Mouse (Mus musculus): ENCODE measurements around the gene Zfyve21. TPM values are rescaled to one million over a fixed set of nuclear protein-coding genes. Genes with fewer than 3 reads are reported as not detected.
A peak's percentile ranks its signal among the peaks of the same experiment; 100 is the strongest.

The Zfyve21 gene
- polyA plus RNA-seq, 1 experiment from 2014 or later: 159 TPM

DNA sequence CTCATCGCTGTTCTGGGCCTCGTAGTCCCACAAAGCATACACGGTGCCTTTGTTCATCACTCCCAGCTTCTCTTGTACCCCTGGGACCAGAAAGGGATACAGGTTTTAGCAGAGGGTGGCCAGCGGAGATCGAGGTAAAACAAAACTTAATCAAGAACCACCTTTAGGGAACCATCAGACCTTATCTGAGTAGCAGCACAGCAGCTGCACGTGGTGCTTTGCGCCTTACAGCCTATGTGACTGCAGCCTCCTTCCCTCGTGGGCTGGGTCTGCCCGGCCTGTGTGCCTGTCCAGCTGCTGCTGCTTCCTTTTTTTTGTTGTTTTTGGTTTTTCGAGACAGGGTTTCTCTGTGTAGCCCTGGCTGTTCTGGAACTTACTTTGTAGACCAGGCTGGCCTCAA, 16.4 kb downstream of the Zfyve21 start:
- Histone ChIP-seq H3K4me1 (ENCODE audit: insufficient read depth, low read length) (no peaks in the 10 kb centered on the region), H3K9ac (replicated peaks; ENCODE audit: low read length) (no peak overlapping the region), H3K27ac (ENCODE audit: low read length) (no peak overlapping the region), H3K9me3 (ENCODE audit: low read length) (no peaks in the 10 kb centered on the region), H3K4me2 (replicated peaks; ENCODE audit: low read depth, low read length) (no peak overlapping the region), H3K27me3 (ENCODE audit: insufficient read depth, low read length) (no peaks in the 10 kb centered on the region), H3K36me3 (ENCODE audit: insufficient read depth, low read length) (peaks cover 88% of the 10 kb centered on the region), H3K4me3 (ENCODE audit: low read length) (no peak overlapping the region)
- WGBS: 81% methylated on average over 10 of the region's 10 CpGs
- no peak for ATAC-seq (ENCODE audit: low FRiP score, low TSS enrichment)

DNA sequence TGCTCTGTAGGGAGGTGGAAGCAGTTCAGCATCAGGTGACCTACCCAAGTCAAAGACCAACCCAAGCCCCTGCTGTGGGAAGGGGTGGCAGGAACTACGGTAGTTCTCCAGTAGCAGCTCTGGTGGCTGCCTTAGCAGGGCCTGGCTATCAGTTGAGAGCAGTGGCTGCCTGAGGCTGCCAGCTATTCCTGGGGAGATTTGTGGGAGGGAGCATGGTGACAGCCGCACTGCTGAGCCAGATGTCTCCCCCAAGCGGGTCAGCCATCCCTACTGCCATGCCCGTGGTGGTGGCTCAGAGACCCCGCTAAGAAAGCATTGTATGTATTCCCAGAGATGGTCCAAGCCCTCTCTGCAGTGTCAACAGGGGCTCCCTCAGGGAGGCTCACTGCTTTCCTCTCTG, 18.7 kb downstream of the Zfyve21 start:
- ATAC-seq (ENCODE audit: low FRiP score, low TSS enrichment): no peak
- Histone ChIP-seq H3K4me2 (replicated peaks; ENCODE audit: low read depth, low read length) (no peak overlapping the region), H3K27me3 (ENCODE audit: insufficient read depth, low read length) (no peaks in the 10 kb centered on the region), H3K9ac (replicated peaks; ENCODE audit: low read length) (no peak overlapping the region), H3K4me3 (ENCODE audit: low read length) (no peak overlapping the region), H3K27ac (ENCODE audit: low read length) (no peak overlapping the region), H3K36me3 (ENCODE audit: insufficient read depth, low read length) (peaks cover 85% of the 10 kb centered on the region), H3K4me1 (ENCODE audit: insufficient read depth, low read length) (no peaks in the 10 kb centered on the region), H3K9me3 (ENCODE audit: low read length) (no peaks in the 10 kb centered on the region)
- WGBS: 87% methylated on average over 5 of the region's 5 CpGs

DNA sequence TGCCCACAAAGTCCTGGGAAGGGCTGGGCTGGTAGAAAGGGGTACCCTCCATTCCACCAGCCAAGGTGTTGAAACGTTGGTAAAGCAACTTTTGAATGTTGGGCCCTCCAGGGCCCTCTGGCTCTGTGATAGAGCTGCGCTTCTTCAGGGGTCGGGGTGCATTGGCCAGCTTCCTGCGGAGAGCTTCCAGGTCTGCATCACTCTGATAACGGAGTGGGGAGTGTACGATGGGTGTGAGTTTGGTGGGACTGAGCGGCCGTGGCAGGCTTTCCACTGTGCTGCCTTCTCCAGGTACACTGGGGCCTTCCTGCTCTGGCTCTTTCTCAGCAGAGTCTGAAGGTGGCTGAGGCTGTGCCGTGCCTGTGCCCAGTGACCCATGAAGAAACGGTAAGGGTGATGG, 19.5 kb downstream of the Zfyve21 start:
- H3K9me3 ChIP-seq (ENCODE audit: low read length): no peaks in the 10 kb centered on the region
- no peak overlapping the region for H3K27ac ChIP-seq (ENCODE audit: low read length)
- no peak overlapping the region for H3K9ac ChIP-seq (replicated peaks; ENCODE audit: low read length)
- no peaks in the 10 kb centered on the region for H3K4me1 ChIP-seq (ENCODE audit: insufficient read depth, low read length)
- no peak for ATAC-seq (ENCODE audit: low FRiP score, low TSS enrichment)
- no peak overlapping the region for H3K4me3 ChIP-seq (ENCODE audit: low read length)
- no peaks in the 10 kb centered on the region for H3K27me3 ChIP-seq (ENCODE audit: insufficient read depth, low read length)
- peaks cover 82% of the 10 kb centered on the region for H3K36me3 ChIP-seq (ENCODE audit: insufficient read depth, low read length)
- WGBS: 83% methylated on average over 10 of the region's 10 CpGs
- H3K4me2 ChIP-seq (replicated peaks; ENCODE audit: low read depth, low read length): no peak overlapping the region

DNA sequence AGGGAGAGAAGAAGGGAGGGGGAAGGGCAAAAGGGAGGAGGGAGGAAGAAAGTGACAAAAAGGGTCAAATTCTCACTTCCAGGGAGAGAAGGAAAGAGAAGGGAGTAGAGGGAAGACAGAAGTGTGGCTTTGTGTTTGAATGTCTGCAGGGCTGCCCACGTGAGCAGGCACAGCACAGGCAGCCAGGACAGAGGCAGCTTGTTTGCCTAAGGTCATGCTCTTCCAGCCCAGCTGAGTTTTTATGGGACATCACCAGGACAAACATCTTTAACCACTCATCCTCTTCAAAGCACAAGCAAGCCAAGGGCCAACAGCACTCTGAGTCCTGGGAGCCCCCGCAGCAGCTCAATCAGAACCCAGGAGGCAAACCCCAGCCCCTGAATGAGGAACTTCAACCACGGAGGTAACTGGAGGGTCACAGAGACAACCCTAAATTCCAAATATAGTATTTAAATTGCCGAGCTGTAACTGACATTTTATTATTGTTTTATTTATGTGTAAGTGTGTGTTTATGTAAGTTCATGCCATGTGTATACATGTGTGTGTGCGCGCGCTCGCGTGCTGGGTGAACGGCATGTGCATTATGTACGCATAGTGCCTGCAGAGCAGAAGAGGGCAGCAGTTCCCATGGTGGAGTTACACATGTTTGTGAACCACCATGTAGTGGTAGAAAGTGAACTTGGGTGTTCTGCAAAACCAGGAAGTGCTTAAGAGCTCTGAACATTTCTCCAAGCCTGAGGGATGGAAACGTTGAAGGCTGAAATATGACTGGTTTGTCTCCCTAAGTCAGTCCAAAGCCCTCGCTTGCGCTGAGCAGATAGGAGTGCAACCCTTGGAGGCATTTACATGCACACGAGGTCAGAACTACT, 28.8 kb downstream of the Zfyve21 start:
- no peak overlapping the region for H3K4me3 ChIP-seq (ENCODE audit: low read length)
- H3K4me2 ChIP-seq (replicated peaks; ENCODE audit: low read depth, low read length): no peak overlapping the region
- peaks cover 18% of the 10 kb centered on the region for H3K36me3 ChIP-seq (ENCODE audit: insufficient read depth, low read length)
- no peaks in the 10 kb centered on the region for H3K27me3 ChIP-seq (ENCODE audit: insufficient read depth, low read length)
- no peak overlapping the region for H3K27ac ChIP-seq (ENCODE audit: low read length)
- 74% methylated on average over 15 of the region's 15 CpGs for WGBS
- no peaks in the 10 kb centered on the region for H3K4me1 ChIP-seq (ENCODE audit: insufficient read depth, low read length)
- no peak for ATAC-seq (ENCODE audit: low FRiP score, low TSS enrichment)
- H3K9me3 ChIP-seq (ENCODE audit: low read length): no peaks in the 10 kb centered on the region
- no peak overlapping the region for H3K9ac ChIP-seq (replicated peaks; ENCODE audit: low read length)

DNA sequence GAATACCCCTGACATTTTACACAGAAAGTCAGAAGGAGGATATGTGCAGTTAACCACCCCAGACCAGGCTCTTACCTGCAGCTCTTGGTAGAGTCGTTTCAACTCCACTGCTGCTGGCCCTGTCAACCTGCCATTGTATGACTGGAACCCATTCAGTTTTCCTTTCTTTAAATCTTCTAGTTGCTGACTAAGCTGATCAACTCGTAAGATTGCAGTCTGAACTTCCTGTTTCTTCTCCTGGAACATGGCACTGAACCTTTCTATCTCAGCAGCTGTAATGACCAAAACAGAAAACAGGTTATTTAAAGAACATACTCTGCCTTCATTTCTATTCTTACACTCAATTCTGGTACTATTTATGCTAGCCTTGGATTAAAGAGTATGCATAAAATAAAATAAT, 29.5 kb downstream of the Zfyve21 start:
- no peak for ATAC-seq (ENCODE audit: low FRiP score, low TSS enrichment)
- H3K4me3 ChIP-seq (ENCODE audit: low read length): no peak overlapping the region
- no peak overlapping the region for H3K9ac ChIP-seq (replicated peaks; ENCODE audit: low read length)
- WGBS: 45% methylated on average over 2 of the region's 2 CpGs
- H3K27me3 ChIP-seq (ENCODE audit: insufficient read depth, low read length): no peaks in the 10 kb centered on the region
- H3K4me1 ChIP-seq (ENCODE audit: insufficient read depth, low read length): no peaks in the 10 kb centered on the region
- no peak overlapping the region for H3K27ac ChIP-seq (ENCODE audit: low read length)
- H3K4me2 ChIP-seq (replicated peaks; ENCODE audit: low read depth, low read length): no peak overlapping the region
- no peaks in the 10 kb centered on the region for H3K9me3 ChIP-seq (ENCODE audit: low read length)
- peaks cover 15% of the 10 kb centered on the region for H3K36me3 ChIP-seq (ENCODE audit: insufficient read depth, low read length)

DNA sequence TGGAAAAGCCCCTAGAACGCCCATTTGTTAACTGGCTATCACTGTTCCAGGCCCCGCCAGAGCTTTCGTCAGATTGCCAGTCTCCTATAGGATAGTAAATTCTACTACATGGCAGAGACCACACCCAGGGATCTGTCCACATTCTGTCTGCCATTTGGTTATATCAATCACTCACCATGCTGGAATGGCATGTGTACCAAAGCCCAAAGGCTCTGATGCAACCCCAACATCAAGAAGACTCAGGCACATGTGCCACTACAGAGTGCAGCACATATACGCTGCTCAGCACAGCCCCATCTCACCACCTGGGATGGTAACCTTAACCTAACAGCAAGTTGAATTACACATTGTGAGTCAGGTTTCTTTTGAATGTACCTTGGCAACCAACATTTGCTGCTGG, 32.0 kb downstream of the Zfyve21 start:
- WGBS: 90% methylated on average over 4 of the region's 4 CpGs

DNA sequence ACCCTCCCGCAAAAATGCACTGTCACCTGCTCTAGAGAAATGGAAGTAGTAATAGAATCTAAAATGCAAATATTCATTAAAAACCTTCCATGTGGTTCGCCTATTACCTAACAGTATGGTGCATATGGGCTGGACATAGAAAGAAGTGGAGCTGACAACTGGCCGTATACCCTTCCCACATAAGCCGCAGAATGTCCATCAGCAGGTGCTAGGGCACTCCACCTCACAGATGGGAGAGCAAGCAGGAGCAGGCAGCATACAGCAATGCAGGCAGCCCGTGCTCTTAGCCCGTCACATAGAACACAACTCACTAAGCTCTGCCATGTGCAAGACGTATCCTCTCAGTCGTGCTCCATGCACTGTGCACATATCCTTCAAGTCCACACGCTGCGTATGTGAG, 32.8 kb downstream of the Zfyve21 start:
- no peak for ATAC-seq (ENCODE audit: low FRiP score, low TSS enrichment)
- 70% methylated on average over 10 of the region's 10 CpGs for WGBS

More for the DNA sequence above, 32.0 kb downstream of the Zfyve21 start:
- ATAC-seq (ENCODE audit: low FRiP score, low TSS enrichment): no peak
- no peak overlapping the region for H3K27ac ChIP-seq (ENCODE audit: low read length)
- H3K4me3 ChIP-seq (ENCODE audit: low read length): no peak overlapping the region
- H3K27me3 ChIP-seq (ENCODE audit: insufficient read depth, low read length): no peaks in the 10 kb centered on the region
- no peak overlapping the region for H3K4me2 ChIP-seq (replicated peaks; ENCODE audit: low read depth, low read length)
- H3K9me3 ChIP-seq (ENCODE audit: low read length): no peaks in the 10 kb centered on the region
- peaks cover 13% of the 10 kb centered on the region; the same call in 1 of the 2 replicates for H3K36me3 ChIP-seq (ENCODE audit: insufficient read depth, low read length)
- no peaks in the 10 kb centered on the region for H3K4me1 ChIP-seq (ENCODE audit: insufficient read depth, low read length)
- H3K9ac ChIP-seq (replicated peaks; ENCODE audit: low read length): no peak overlapping the region

DNA sequence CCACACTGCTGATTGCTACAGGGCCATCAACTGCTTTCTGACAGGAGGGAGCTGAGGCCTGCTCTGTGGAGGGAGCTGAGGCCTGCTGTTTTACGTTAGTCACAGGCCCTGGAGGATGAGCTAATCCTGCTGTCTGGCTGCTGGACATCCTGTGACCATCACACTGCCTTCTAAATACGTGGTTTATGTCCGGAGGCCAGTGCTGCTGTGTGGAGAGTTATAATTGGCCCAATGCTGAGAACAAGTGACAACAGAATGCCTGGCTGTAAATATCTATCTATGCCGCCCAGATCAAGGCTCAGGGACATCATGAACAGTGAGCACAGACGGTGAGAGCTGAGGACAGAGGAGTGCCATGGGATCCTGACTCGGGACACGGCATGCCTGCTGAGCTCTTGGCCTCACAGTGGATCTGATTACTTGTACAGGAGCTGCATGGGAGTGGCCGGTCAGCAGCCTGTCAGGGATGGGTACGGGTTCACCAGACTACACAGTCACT, 34.4 kb downstream of the Zfyve21 start:
- Histone ChIP-seq H3K4me3 (ENCODE audit: low read length) (no peak overlapping the region), H3K9me3 (ENCODE audit: low read length) (no peaks in the 10 kb centered on the region), H3K27me3 (ENCODE audit: insufficient read depth, low read length) (no peaks in the 10 kb centered on the region), H3K9ac (replicated peaks; ENCODE audit: low read length) (no peak overlapping the region), H3K4me1 (ENCODE audit: insufficient read depth, low read length) (0 out of 2 replicates have a peak, but pooled peaks cover 2% of the 10 kb centered on the region), H3K4me2 (replicated peaks; ENCODE audit: low read depth, low read length) (no peak overlapping the region), H3K36me3 (ENCODE audit: insufficient read depth, low read length) (peaks cover 5% of the 10 kb centered on the region; the same call in 1 of the 2 replicates), H3K27ac (ENCODE audit: low read length) (no peak overlapping the region)
- WGBS: 57% methylated on average over 9 of the region's 9 CpGs
- 0 out of 2 replicates have a peak, but pooled peaks have one; percentile 27 for ATAC-seq (ENCODE audit: low FRiP score, low TSS enrichment)

More for the DNA sequence above, 32.8 kb downstream of the Zfyve21 start:
- Histone ChIP-seq H3K36me3 (ENCODE audit: insufficient read depth, low read length) (peaks cover 13% of the 10 kb centered on the region; the same call in 1 of the 2 replicates), H3K4me1 (ENCODE audit: insufficient read depth, low read length) (no peaks in the 10 kb centered on the region), H3K4me2 (replicated peaks; ENCODE audit: low read depth, low read length) (no peak overlapping the region), H3K9me3 (ENCODE audit: low read length) (no peaks in the 10 kb centered on the region), H3K27ac (ENCODE audit: low read length) (no peak overlapping the region), H3K27me3 (ENCODE audit: insufficient read depth, low read length) (no peaks in the 10 kb centered on the region), H3K9ac (replicated peaks; ENCODE audit: low read length) (no peak overlapping the region), H3K4me3 (ENCODE audit: low read length) (no peak overlapping the region)

DNA sequence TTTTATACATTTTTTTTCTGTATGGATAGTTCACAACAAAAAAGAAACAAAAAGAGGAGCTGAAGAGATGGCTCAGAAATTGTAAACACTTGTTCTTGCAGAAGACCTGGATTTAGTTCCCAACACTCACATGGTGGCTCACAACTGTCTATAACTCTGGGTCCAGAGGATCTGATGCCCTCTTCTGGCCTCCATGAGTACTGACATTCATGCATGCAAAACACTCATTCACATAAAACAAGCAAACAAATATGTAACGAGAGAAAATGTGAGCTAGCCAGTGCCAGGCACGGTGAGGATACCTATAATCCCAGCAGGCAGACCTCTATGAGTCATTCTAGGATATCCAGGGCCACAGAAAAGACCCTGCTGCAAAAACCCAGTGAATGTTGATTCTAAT, 37.3 kb downstream of the Zfyve21 start:
- Histone ChIP-seq H3K9me3 (ENCODE audit: low read length) (no peaks in the 10 kb centered on the region), H3K4me2 (replicated peaks; ENCODE audit: low read depth, low read length) (no peak overlapping the region), H3K27me3 (ENCODE audit: insufficient read depth, low read length) (no peaks in the 10 kb centered on the region), H3K4me1 (ENCODE audit: insufficient read depth, low read length) (0 out of 2 replicates have a peak, but pooled peaks cover 2% of the 10 kb centered on the region), H3K36me3 (ENCODE audit: insufficient read depth, low read length) (peaks cover 9% of the 10 kb centered on the region; the same call in 1 of the 2 replicates), H3K27ac (ENCODE audit: low read length) (no peak overlapping the region), H3K4me3 (ENCODE audit: low read length) (no peak overlapping the region), H3K9ac (replicated peaks; ENCODE audit: low read length) (no peak overlapping the region)
- no peak for ATAC-seq (ENCODE audit: low FRiP score, low TSS enrichment)
- 75% methylated on average over 2 of the region's 2 CpGs for WGBS

DNA sequence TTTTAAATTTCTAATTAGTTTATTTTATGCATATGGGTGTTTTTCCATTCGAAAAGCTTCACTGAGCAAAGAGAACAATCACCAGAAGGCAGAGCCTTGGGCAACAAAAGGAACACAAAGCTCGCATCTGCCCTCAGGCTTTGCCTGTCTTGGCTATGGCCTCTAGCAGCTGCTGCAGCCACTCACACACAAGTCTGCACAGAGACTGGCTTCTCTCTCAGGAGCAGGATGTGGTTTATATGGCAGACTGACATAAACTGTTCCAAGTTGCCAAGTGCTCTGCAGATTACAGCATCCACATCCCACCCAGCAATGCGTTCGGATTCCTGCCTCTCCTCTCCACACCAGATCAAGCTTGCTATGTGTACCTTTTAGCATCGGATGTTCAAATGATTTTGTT, 37.8 kb downstream of the Zfyve21 start:
- Histone ChIP-seq H3K27ac (ENCODE audit: low read length) (no peak overlapping the region), H3K4me2 (replicated peaks; ENCODE audit: low read depth, low read length) (no peak overlapping the region), H3K36me3 (ENCODE audit: insufficient read depth, low read length) (peaks cover 9% of the 10 kb centered on the region; the same call in 1 of the 2 replicates), H3K4me1 (ENCODE audit: insufficient read depth, low read length) (0 out of 2 replicates have a peak, but pooled peaks cover 2% of the 10 kb centered on the region), H3K27me3 (ENCODE audit: insufficient read depth, low read length) (no peaks in the 10 kb centered on the region), H3K9me3 (ENCODE audit: low read length) (no peaks in the 10 kb centered on the region), H3K9ac (replicated peaks; ENCODE audit: low read length) (no peak overlapping the region), H3K4me3 (ENCODE audit: low read length) (no peak overlapping the region)
- no peak for ATAC-seq (ENCODE audit: low FRiP score, low TSS enrichment)
- 77% methylated on average over 5 of the region's 5 CpGs for WGBS

Measured in kidney, embryonic 16.5 days (tissue).